Mouse (Mus musculus): ENCODE measurements around the gene Lmcd1. TPM values are rescaled to one million over a fixed set of nuclear protein-coding genes. Genes with fewer than 3 reads are reported as not detected.

The Lmcd1 gene
- polyA plus RNA-seq, 1 experiment from 2014 or later = 11.7 TPM

- Histone ChIP-seq H3K9me3 (ENCODE audit: control insufficient read depth, low read length) (no peaks in the 10 kb centered on the region), H3K27me3 (ENCODE audit: control insufficient read depth, insufficient read depth, low read length) (no peaks in the 10 kb centered on the region), H3K36me3 (ENCODE audit: control insufficient read depth, insufficient read depth, low read length) (no peaks in the 10 kb centered on the region), H3K27ac (ENCODE audit: low read depth, low read length) (no peak overlapping the region), H3K4me3 (ENCODE audit: low read depth, low read length) (no peak overlapping the region), H3K4me2 (ENCODE audit: low read depth, low read length) (no peak overlapping the region), H3K4me1 (ENCODE audit: control insufficient read depth, insufficient read depth, low read length) (no peaks in the 10 kb centered on the region), H3K9ac (replicated peaks; ENCODE audit: low read depth, low read length) (no peak overlapping the region)
- no peak for ATAC-seq (ENCODE audit: low read depth)
- 69% methylated on average over 11 of the region's 11 CpGs for WGBS
These were observed 18.0 kb upstream of the Lmcd1 start for GRCm38 (mm10) chr6:112255388-112256225.

GRCm38 (mm10) chr6:112256599-112256998 is 17.0 kb upstream of the Lmcd1 start:
- H3K9ac ChIP-seq (replicated peaks; ENCODE audit: low read depth, low read length) = no peak overlapping the region
- 94% methylated on average over 6 of the region's 6 CpGs for WGBS
- no peak for ATAC-seq (ENCODE audit: low read depth)
- H3K4me1 ChIP-seq (ENCODE audit: control insufficient read depth, insufficient read depth, low read length) = no peaks in the 10 kb centered on the region
- H3K36me3 ChIP-seq (ENCODE audit: control insufficient read depth, insufficient read depth, low read length) = no peaks in the 10 kb centered on the region
- H3K4me3 ChIP-seq (ENCODE audit: low read depth, low read length) = no peak overlapping the region
- H3K9me3 ChIP-seq (ENCODE audit: control insufficient read depth, low read length) = no peaks in the 10 kb centered on the region
- no peak overlapping the region for H3K4me2 ChIP-seq (ENCODE audit: low read depth, low read length)
- H3K27ac ChIP-seq (ENCODE audit: low read depth, low read length) = no peak overlapping the region
- no peaks in the 10 kb centered on the region for H3K27me3 ChIP-seq (ENCODE audit: control insufficient read depth, insufficient read depth, low read length)

GRCm38 (mm10) chr6:112261089-112261488 is 12.5 kb upstream of the Lmcd1 start:
- Histone ChIP-seq H3K4me1 (ENCODE audit: control insufficient read depth, insufficient read depth, low read length) (no peaks in the 10 kb centered on the region), H3K27me3 (ENCODE audit: control insufficient read depth, insufficient read depth, low read length) (no peaks in the 10 kb centered on the region), H3K4me2 (ENCODE audit: low read depth, low read length) (no peak overlapping the region), H3K4me3 (ENCODE audit: low read depth, low read length) (no peak overlapping the region), H3K27ac (ENCODE audit: low read depth, low read length) (no peak overlapping the region), H3K36me3 (ENCODE audit: control insufficient read depth, insufficient read depth, low read length) (no peaks in the 10 kb centered on the region), H3K9ac (replicated peaks; ENCODE audit: low read depth, low read length) (no peak overlapping the region), H3K9me3 (ENCODE audit: control insufficient read depth, low read length) (no peaks in the 10 kb centered on the region)
- no peak for ATAC-seq (ENCODE audit: low read depth)

- no peak overlapping the region for H3K27ac ChIP-seq (ENCODE audit: low read depth, low read length)
- no peak overlapping the region for H3K4me3 ChIP-seq (ENCODE audit: low read depth, low read length)
- no peak overlapping the region for H3K4me2 ChIP-seq (ENCODE audit: low read depth, low read length)
- H3K9ac ChIP-seq (replicated peaks; ENCODE audit: low read depth, low read length) = no peak overlapping the region
- no peaks in the 10 kb centered on the region for H3K36me3 ChIP-seq (ENCODE audit: control insufficient read depth, insufficient read depth, low read length)
- no peak for ATAC-seq (ENCODE audit: low read depth)
- WGBS = 95% methylated on average over 1 of the region's 1 CpGs
- no peaks in the 10 kb centered on the region for H3K9me3 ChIP-seq (ENCODE audit: control insufficient read depth, low read length)
- H3K27me3 ChIP-seq (ENCODE audit: control insufficient read depth, insufficient read depth, low read length) = no peaks in the 10 kb centered on the region
- H3K4me1 ChIP-seq (ENCODE audit: control insufficient read depth, insufficient read depth, low read length) = no peaks in the 10 kb centered on the region
These were observed 9.2 kb upstream of the Lmcd1 start for GRCm38 (mm10) chr6:112264321-112264720.

- no peaks in the 10 kb centered on the region for H3K4me1 ChIP-seq (ENCODE audit: control insufficient read depth, insufficient read depth, low read length)
- H3K9me3 ChIP-seq (ENCODE audit: control insufficient read depth, low read length) = no peaks in the 10 kb centered on the region
- H3K4me3 ChIP-seq (ENCODE audit: low read depth, low read length) = no peak overlapping the region
- WGBS = 37% methylated on average over 1 of the region's 1 CpGs
- H3K27me3 ChIP-seq (ENCODE audit: control insufficient read depth, insufficient read depth, low read length) = no peaks in the 10 kb centered on the region
- no peak overlapping the region for H3K9ac ChIP-seq (replicated peaks; ENCODE audit: low read depth, low read length)
- ATAC-seq (ENCODE audit: low read depth) = no peak
- no peak overlapping the region for H3K27ac ChIP-seq (ENCODE audit: low read depth, low read length)
- H3K4me2 ChIP-seq (ENCODE audit: low read depth, low read length) = no peak overlapping the region
- no peaks in the 10 kb centered on the region for H3K36me3 ChIP-seq (ENCODE audit: control insufficient read depth, insufficient read depth, low read length)
These were observed 6.9 kb upstream of the Lmcd1 start for GRCm38 (mm10) chr6:112266631-112267030.

GRCm38 (mm10) chr6:112267661-112268357 is 5.7 kb upstream of the Lmcd1 start:
- Histone ChIP-seq H3K9ac (replicated peaks; ENCODE audit: low read depth, low read length) (no peak overlapping the region), H3K27ac (ENCODE audit: low read depth, low read length) (no peak overlapping the region), H3K4me2 (ENCODE audit: low read depth, low read length) (no peak overlapping the region), H3K27me3 (ENCODE audit: control insufficient read depth, insufficient read depth, low read length) (no peaks in the 10 kb centered on the region), H3K4me1 (ENCODE audit: control insufficient read depth, insufficient read depth, low read length) (no peaks in the 10 kb centered on the region), H3K4me3 (ENCODE audit: low read depth, low read length) (no peak overlapping the region), H3K36me3 (ENCODE audit: control insufficient read depth, insufficient read depth, low read length) (no peaks in the 10 kb centered on the region), H3K9me3 (ENCODE audit: control insufficient read depth, low read length) (no peaks in the 10 kb centered on the region)
- no peak for ATAC-seq (ENCODE audit: low read depth)
- 74% methylated on average over 6 of the region's 6 CpGs for WGBS

GRCm38 (mm10) chr6:112274261-112275055 is 900 bp downstream of the Lmcd1 start:
- Histone ChIP-seq H3K4me1 (ENCODE audit: control insufficient read depth, insufficient read depth, low read length) (peaks cover 7% of the 10 kb centered on the region; the same call in 1 of the 2 replicates), H3K36me3 (ENCODE audit: control insufficient read depth, insufficient read depth, low read length) (no peaks in the 10 kb centered on the region), H3K9me3 (ENCODE audit: control insufficient read depth, low read length) (no peaks in the 10 kb centered on the region), H3K27ac (ENCODE audit: low read depth, low read length) (no peak overlapping the region; the same call in 1 of the 2 replicates), H3K27me3 (ENCODE audit: control insufficient read depth, insufficient read depth, low read length) (no peaks in the 10 kb centered on the region), H3K9ac (replicated peaks; ENCODE audit: low read depth, low read length) (no peak overlapping the region), H3K4me2 (ENCODE audit: low read depth, low read length) (0 out of 2 replicates have a peak overlapping the region, but pooled peaks have one; percentile 59), H3K4me3 (ENCODE audit: low read depth, low read length) (no peak overlapping the region)
- ATAC-seq (ENCODE audit: low read depth) = peak; percentile 88
- WGBS = 23% methylated on average over 9 of the region's 9 CpGs

- H3K9ac ChIP-seq (replicated peaks; ENCODE audit: low read depth, low read length) = no peak overlapping the region
- no peak overlapping the region for H3K27ac ChIP-seq (ENCODE audit: low read depth, low read length)
- 67% methylated on average over 6 of the region's 6 CpGs for WGBS
- H3K4me3 ChIP-seq (ENCODE audit: low read depth, low read length) = no peak overlapping the region
- H3K36me3 ChIP-seq (ENCODE audit: control insufficient read depth, insufficient read depth, low read length) = no peaks in the 10 kb centered on the region
- H3K4me2 ChIP-seq (ENCODE audit: low read depth, low read length) = no peak overlapping the region
- H3K4me1 ChIP-seq (ENCODE audit: control insufficient read depth, insufficient read depth, low read length) = peaks cover 7% of the 10 kb centered on the region; the same call in 1 of the 2 replicates
- ATAC-seq (ENCODE audit: low read depth) = no peak
- H3K27me3 ChIP-seq (ENCODE audit: control insufficient read depth, insufficient read depth, low read length) = no peaks in the 10 kb centered on the region
- no peaks in the 10 kb centered on the region for H3K9me3 ChIP-seq (ENCODE audit: control insufficient read depth, low read length)
These were observed 2.2 kb downstream of the Lmcd1 start for GRCm38 (mm10) chr6:112275731-112276245.
